Mouse (Mus musculus): ENCODE measurements at regions not wholly inside any gene's neighbourhood (a gene's known extent, or its start where the extent isn't known, plus 50 kb on each side); places are given as distances from the start of the nearest gene placed in this dataset.

- H3K27me3 ChIP-seq (replicated peaks; ENCODE audit: control insufficient read depth, insufficient read depth, low read length): no peaks in the 10 kb centered on the region
- no peak overlapping the region for H3K4me3 ChIP-seq (ENCODE audit: low read depth, low read length)
- WGBS: 70% methylated on average over 4 of the region's 4 CpGs
- no peaks in the 10 kb centered on the region for H3K9me3 ChIP-seq (ENCODE audit: control insufficient read depth, low read length)
- DNase-seq (ENCODE audit: low spot score): no peak
- ATAC-seq (replicated peaks; ENCODE audit: low FRiP score, low TSS enrichment, low read depth): no peak
- H3K4me2 ChIP-seq (ENCODE audit: low read length): no peak overlapping the region
- H3K27ac ChIP-seq (ENCODE audit: low read depth): no peak overlapping the region
- peaks cover 9% of the 10 kb centered on the region for H3K4me1 ChIP-seq (replicated peaks; ENCODE audit: control insufficient read depth, insufficient read depth, low read length)
- H3K36me3 ChIP-seq (ENCODE audit: control insufficient read depth, insufficient read depth, low read length): no peaks in the 10 kb centered on the region
- no peak overlapping the region for H3K9ac ChIP-seq (ENCODE audit: low read length)
These were observed 229.7 kb downstream of the Kcnrg start for GRCm38 (mm10) chr14:61836965-61837364.

DNA sequence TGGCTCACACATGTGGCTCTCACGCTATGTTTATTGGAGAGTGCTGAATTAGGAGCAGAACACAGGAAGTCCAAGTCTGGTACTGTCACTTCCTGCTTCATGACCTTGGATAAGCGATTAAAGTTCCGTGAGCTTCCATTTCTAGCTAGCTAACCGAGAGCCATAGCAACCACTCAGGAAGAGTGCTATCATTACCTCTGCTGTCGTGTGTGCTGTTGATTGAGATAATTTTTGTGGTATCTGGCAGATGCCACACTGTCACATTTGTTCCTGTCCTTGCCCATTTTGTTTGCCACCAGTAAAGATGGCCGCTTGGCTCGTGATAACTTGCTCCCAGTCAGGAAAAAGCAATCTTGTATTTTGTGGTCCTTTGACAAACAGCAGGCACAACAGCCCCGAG lies 230.6 kb downstream of the Kcnrg start:
- Histone ChIP-seq H3K27ac (ENCODE audit: low read depth) (no peak overlapping the region), H3K4me1 (replicated peaks; ENCODE audit: control insufficient read depth, insufficient read depth, low read length) (peaks cover 9% of the 10 kb centered on the region), H3K9ac (ENCODE audit: low read length) (no peak overlapping the region), H3K4me2 (ENCODE audit: low read length) (no peak overlapping the region), H3K4me3 (ENCODE audit: low read depth, low read length) (no peak overlapping the region), H3K27me3 (replicated peaks; ENCODE audit: control insufficient read depth, insufficient read depth, low read length) (no peaks in the 10 kb centered on the region), H3K9me3 (ENCODE audit: control insufficient read depth, low read length) (no peaks in the 10 kb centered on the region), H3K36me3 (ENCODE audit: control insufficient read depth, insufficient read depth, low read length) (no peaks in the 10 kb centered on the region)
- 68% methylated on average over 8 of the region's 8 CpGs for WGBS
- ATAC-seq (replicated peaks; ENCODE audit: low FRiP score, low TSS enrichment, low read depth) (no peak), DNase-seq (ENCODE audit: low spot score) (no peak)

GRCm38 (mm10) chr14:61842476-61842875 lies 235.2 kb downstream of the Kcnrg start:
- ATAC-seq (replicated peaks; ENCODE audit: low FRiP score, low TSS enrichment, low read depth): no peak
- Histone ChIP-seq H3K4me3 (ENCODE audit: low read depth, low read length) (no peak overlapping the region), H3K36me3 (ENCODE audit: control insufficient read depth, insufficient read depth, low read length) (no peaks in the 10 kb centered on the region), H3K9ac (ENCODE audit: low read length) (no peak overlapping the region), H3K9me3 (ENCODE audit: control insufficient read depth, low read length) (no peaks in the 10 kb centered on the region), H3K27ac (ENCODE audit: low read depth) (no peak overlapping the region), H3K4me2 (ENCODE audit: low read length) (no peak overlapping the region), H3K27me3 (replicated peaks; ENCODE audit: control insufficient read depth, insufficient read depth, low read length) (no peaks in the 10 kb centered on the region), H3K4me1 (replicated peaks; ENCODE audit: control insufficient read depth, insufficient read depth, low read length) (no peaks in the 10 kb centered on the region)
- WGBS: 88% methylated on average over 4 of the region's 4 CpGs
- no peak for DNase-seq (ENCODE audit: low spot score)

DNA sequence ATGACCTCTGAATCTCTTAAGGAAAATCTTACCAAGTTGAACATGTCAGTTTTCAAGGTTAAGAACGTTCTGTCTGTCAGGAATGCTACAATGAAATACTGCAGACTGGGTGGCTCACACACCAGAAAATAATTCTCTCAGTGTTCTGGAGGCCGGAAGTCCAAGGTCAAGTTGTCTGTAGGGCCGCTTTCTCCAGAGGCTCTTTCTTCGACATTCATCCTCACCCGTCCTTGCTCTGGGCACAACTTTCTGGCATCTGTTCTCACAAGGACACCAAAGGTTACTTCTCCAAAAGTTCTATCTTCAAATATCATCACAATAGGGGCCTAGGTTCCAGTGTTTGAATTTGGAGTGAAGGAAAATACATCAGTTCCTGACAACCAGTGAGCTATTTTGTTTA lies 239.2 kb downstream of the Kcnrg start:
- DNase-seq (ENCODE audit: low spot score): no peak
- no peaks in the 10 kb centered on the region for H3K4me1 ChIP-seq (replicated peaks; ENCODE audit: control insufficient read depth, insufficient read depth, low read length)
- no peaks in the 10 kb centered on the region for H3K9me3 ChIP-seq (ENCODE audit: control insufficient read depth, low read length)
- H3K9ac ChIP-seq (ENCODE audit: low read length): no peak overlapping the region
- no peak overlapping the region for H3K4me3 ChIP-seq (ENCODE audit: low read depth, low read length)
- 47% methylated on average over 5 of the region's 5 CpGs for WGBS
- no peak for ATAC-seq (replicated peaks; ENCODE audit: low FRiP score, low TSS enrichment, low read depth)
- no peak overlapping the region for H3K4me2 ChIP-seq (ENCODE audit: low read length)
- H3K27ac ChIP-seq (ENCODE audit: low read depth): no peak overlapping the region
- H3K27me3 ChIP-seq (replicated peaks; ENCODE audit: control insufficient read depth, insufficient read depth, low read length): no peaks in the 10 kb centered on the region
- no peaks in the 10 kb centered on the region for H3K36me3 ChIP-seq (ENCODE audit: control insufficient read depth, insufficient read depth, low read length)

- DNase-seq (ENCODE audit: low spot score) (no peak), ATAC-seq (replicated peaks; ENCODE audit: low FRiP score, low TSS enrichment, low read depth) (no peak)
- Histone ChIP-seq H3K27me3 (replicated peaks; ENCODE audit: control insufficient read depth, insufficient read depth, low read length) (no peaks in the 10 kb centered on the region), H3K4me3 (ENCODE audit: low read depth, low read length) (no peak overlapping the region), H3K4me1 (replicated peaks; ENCODE audit: control insufficient read depth, insufficient read depth, low read length) (no peaks in the 10 kb centered on the region), H3K4me2 (ENCODE audit: low read length) (no peak overlapping the region), H3K9me3 (ENCODE audit: control insufficient read depth, low read length) (no peaks in the 10 kb centered on the region), H3K27ac (ENCODE audit: low read depth) (no peak overlapping the region), H3K36me3 (ENCODE audit: control insufficient read depth, insufficient read depth, low read length) (no peaks in the 10 kb centered on the region), H3K9ac (ENCODE audit: low read length) (no peak overlapping the region)
- WGBS: 82% methylated on average over 4 of the region's 4 CpGs
These were observed 243.0 kb downstream of the Kcnrg start for GRCm38 (mm10) chr14:61850244-61850643.

DNA sequence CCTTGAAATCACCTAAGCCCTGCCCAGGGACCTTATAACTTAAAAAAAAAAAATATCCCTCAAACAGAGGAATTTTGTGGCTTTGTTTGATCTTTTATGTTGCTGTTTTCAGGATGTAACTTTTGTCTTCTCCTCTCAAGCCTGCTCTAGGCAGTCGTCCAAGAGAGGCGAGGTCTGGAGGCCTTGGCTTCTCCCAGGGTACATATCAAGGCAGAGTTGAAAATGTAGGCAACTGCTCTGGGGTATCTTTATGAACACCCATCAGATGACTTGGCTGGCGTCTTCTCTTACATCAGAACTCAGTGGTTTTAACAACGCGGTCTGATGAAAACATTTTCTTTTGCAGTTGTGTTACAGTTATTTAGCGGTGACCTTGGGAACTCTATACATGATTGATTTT lies 250.4 kb downstream of the Kcnrg start:
- no peak for DNase-seq (ENCODE audit: low spot score)
- H3K27me3 ChIP-seq (replicated peaks; ENCODE audit: control insufficient read depth, insufficient read depth, low read length): no peaks in the 10 kb centered on the region
- WGBS: 79% methylated on average over 6 of the region's 6 CpGs
- H3K4me1 ChIP-seq (replicated peaks; ENCODE audit: control insufficient read depth, insufficient read depth, low read length): no peaks in the 10 kb centered on the region
- H3K4me2 ChIP-seq (ENCODE audit: low read length): no peak overlapping the region
- no peak overlapping the region for H3K9ac ChIP-seq (ENCODE audit: low read length)
- no peaks in the 10 kb centered on the region for H3K9me3 ChIP-seq (ENCODE audit: control insufficient read depth, low read length)
- H3K27ac ChIP-seq (ENCODE audit: low read depth): no peak overlapping the region
- no peaks in the 10 kb centered on the region for H3K36me3 ChIP-seq (ENCODE audit: control insufficient read depth, insufficient read depth, low read length)
- no peak overlapping the region for H3K4me3 ChIP-seq (ENCODE audit: low read depth, low read length)
- no peak for ATAC-seq (replicated peaks; ENCODE audit: low FRiP score, low TSS enrichment, low read depth)

GRCm38 (mm10) chr14:61860688-61861087 lies 253.4 kb downstream of the Kcnrg start:
- Histone ChIP-seq H3K9ac (ENCODE audit: low read length) (no peak overlapping the region), H3K4me2 (ENCODE audit: low read length) (no peak overlapping the region), H3K27ac (ENCODE audit: low read depth) (no peak overlapping the region), H3K4me3 (ENCODE audit: low read depth, low read length) (no peak overlapping the region), H3K9me3 (ENCODE audit: control insufficient read depth, low read length) (no peaks in the 10 kb centered on the region), H3K4me1 (replicated peaks; ENCODE audit: control insufficient read depth, insufficient read depth, low read length) (no peaks in the 10 kb centered on the region), H3K36me3 (ENCODE audit: control insufficient read depth, insufficient read depth, low read length) (no peaks in the 10 kb centered on the region), H3K27me3 (replicated peaks; ENCODE audit: control insufficient read depth, insufficient read depth, low read length) (no peaks in the 10 kb centered on the region)
- 91% methylated on average over 4 of the region's 4 CpGs for WGBS
- no peak for ATAC-seq (replicated peaks; ENCODE audit: low FRiP score, low TSS enrichment, low read depth)
- no peak for DNase-seq (ENCODE audit: low spot score)

DNA sequence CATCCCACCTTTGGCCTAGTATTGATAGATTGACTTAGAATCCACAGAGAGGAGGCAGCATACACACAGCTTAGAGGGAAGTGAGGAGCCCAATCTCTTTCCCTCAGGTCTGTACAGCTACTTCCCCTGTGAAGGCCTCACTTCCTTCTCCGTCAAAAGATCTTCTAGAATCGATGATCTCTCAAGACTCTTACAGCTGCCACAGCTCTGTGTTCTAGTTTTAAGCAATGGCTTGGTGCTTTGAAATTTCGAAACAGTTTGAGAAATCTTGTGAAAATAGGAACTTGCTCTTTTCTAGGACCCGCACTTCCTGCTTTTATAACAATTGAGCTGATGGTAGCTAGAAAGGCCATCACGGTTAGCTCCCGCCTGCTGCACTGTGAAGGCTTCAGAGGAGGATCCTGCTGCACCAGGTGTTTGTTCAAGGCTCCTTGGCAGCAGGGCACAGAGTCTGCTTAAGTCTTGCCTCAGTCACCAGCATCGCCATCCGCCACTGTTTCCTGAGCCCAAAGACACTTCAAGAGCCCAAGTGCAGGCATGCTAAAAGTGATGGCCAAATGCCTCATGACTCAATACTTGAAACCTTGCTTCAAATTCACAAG lies 254.2 kb downstream of the Kcnrg start:
- Histone ChIP-seq H3K36me3 (ENCODE audit: control insufficient read depth, insufficient read depth, low read length) (no peaks in the 10 kb centered on the region), H3K9me3 (ENCODE audit: control insufficient read depth, low read length) (no peaks in the 10 kb centered on the region), H3K4me2 (ENCODE audit: low read length) (no peak overlapping the region), H3K27me3 (replicated peaks; ENCODE audit: control insufficient read depth, insufficient read depth, low read length) (no peaks in the 10 kb centered on the region), H3K4me1 (replicated peaks; ENCODE audit: control insufficient read depth, insufficient read depth, low read length) (no peaks in the 10 kb centered on the region), H3K27ac (ENCODE audit: low read depth) (no peak overlapping the region), H3K9ac (ENCODE audit: low read length) (no peak overlapping the region), H3K4me3 (ENCODE audit: low read depth, low read length) (no peak overlapping the region)
- DNase-seq (ENCODE audit: low spot score): no peak
- ATAC-seq (replicated peaks; ENCODE audit: low FRiP score, low TSS enrichment, low read depth): no peak
- WGBS: 82% methylated on average over 8 of the region's 8 CpGs

GRCm38 (mm10) chr14:61862931-61863330 lies 255.7 kb downstream of the Kcnrg start:
- DNase-seq (ENCODE audit: low spot score): no peak
- 87% methylated on average over 6 of the region's 6 CpGs for WGBS
- ATAC-seq (replicated peaks; ENCODE audit: low FRiP score, low TSS enrichment, low read depth): no peak
- Histone ChIP-seq H3K4me1 (replicated peaks; ENCODE audit: control insufficient read depth, insufficient read depth, low read length) (no peaks in the 10 kb centered on the region), H3K9ac (ENCODE audit: low read length) (no peak overlapping the region), H3K36me3 (ENCODE audit: control insufficient read depth, insufficient read depth, low read length) (no peaks in the 10 kb centered on the region), H3K4me2 (ENCODE audit: low read length) (no peak overlapping the region), H3K27ac (ENCODE audit: low read depth) (no peak overlapping the region), H3K4me3 (ENCODE audit: low read depth, low read length) (no peak overlapping the region), H3K27me3 (replicated peaks; ENCODE audit: control insufficient read depth, insufficient read depth, low read length) (no peaks in the 10 kb centered on the region), H3K9me3 (ENCODE audit: control insufficient read depth, low read length) (no peaks in the 10 kb centered on the region)

Data from intestine, embryonic 14.5 days (tissue).